Mouse (Mus musculus): Measurements from ENCODE around the gene Mtus2. TPM values are rescaled to one million over a fixed set of nuclear protein-coding genes. Genes with fewer than 3 reads are reported as not detected.

Gene Mtus2
- polyA plus RNA-seq, 1 experiment, result 1.7 TPM

GRCm38 (mm10) chr5:148061869-148062268 lies 104.7 kb downstream of the Mtus2 start:
- H3K27ac ChIP-seq (ENCODE audit: insufficient read depth, low read depth, low read length), result no peak overlapping the region
- no peak overlapping the region for H3K4me3 ChIP-seq (ENCODE audit: insufficient read depth, low read length)
- H3K4me1 ChIP-seq (ENCODE audit: control insufficient read depth, insufficient read depth, low read length), result no peaks in the 10 kb centered on the region
- TF ChIP-seq POLR2A (IDR thresholded peaks at IDR 0.05; ENCODE audit: borderline replicate concordance, low read depth, low read length) (no peak), CTCF (IDR thresholded peaks at IDR 0.05; ENCODE audit: low read depth, low read length) (no peak)

- TF ChIP-seq POLR2A (IDR thresholded peaks at IDR 0.05; ENCODE audit: borderline replicate concordance, low read depth, low read length) (no peak), CTCF (IDR thresholded peaks at IDR 0.05; ENCODE audit: low read depth, low read length) (no peak)
- Histone ChIP-seq H3K27ac (ENCODE audit: insufficient read depth, low read depth, low read length) (no peak overlapping the region), H3K4me1 (ENCODE audit: control insufficient read depth, insufficient read depth, low read length) (no peaks in the 10 kb centered on the region), H3K4me3 (ENCODE audit: insufficient read depth, low read length) (no peak overlapping the region)
These were observed 106.6 kb downstream of the Mtus2 start for GRCm38 (mm10) chr5:148063745-148064144.

GRCm38 (mm10) chr5:148065251-148065650 lies 108.1 kb downstream of the Mtus2 start:
- H3K4me1 ChIP-seq (ENCODE audit: control insufficient read depth, insufficient read depth, low read length), result no peaks in the 10 kb centered on the region
- no peak for TF ChIP-seq CTCF (IDR thresholded peaks at IDR 0.05; ENCODE audit: low read depth, low read length)
- no peak for TF ChIP-seq POLR2A (IDR thresholded peaks at IDR 0.05; ENCODE audit: borderline replicate concordance, low read depth, low read length)
- no peak overlapping the region for H3K27ac ChIP-seq (ENCODE audit: insufficient read depth, low read depth, low read length)
- H3K4me3 ChIP-seq (ENCODE audit: insufficient read depth, low read length), result no peak overlapping the region

GRCm38 (mm10) chr5:148069909-148070308 lies 112.8 kb downstream of the Mtus2 start:
- Histone ChIP-seq H3K27ac (ENCODE audit: insufficient read depth, low read depth, low read length) (no peak overlapping the region), H3K4me1 (ENCODE audit: control insufficient read depth, insufficient read depth, low read length) (no peaks in the 10 kb centered on the region), H3K4me3 (ENCODE audit: insufficient read depth, low read length) (no peak overlapping the region)
- TF ChIP-seq POLR2A (IDR thresholded peaks at IDR 0.05; ENCODE audit: borderline replicate concordance, low read depth, low read length), result no peak
- TF ChIP-seq CTCF (IDR thresholded peaks at IDR 0.05; ENCODE audit: low read depth, low read length), result no peak

- H3K27ac ChIP-seq (ENCODE audit: insufficient read depth, low read depth, low read length), result no peak overlapping the region
- TF ChIP-seq POLR2A (IDR thresholded peaks at IDR 0.05; ENCODE audit: borderline replicate concordance, low read depth, low read length) (no peak), CTCF (IDR thresholded peaks at IDR 0.05; ENCODE audit: low read depth, low read length) (no peak)
- H3K4me1 ChIP-seq (ENCODE audit: control insufficient read depth, insufficient read depth, low read length), result no peaks in the 10 kb centered on the region
- no peak overlapping the region for H3K4me3 ChIP-seq (ENCODE audit: insufficient read depth, low read length)
These were observed 114.7 kb downstream of the Mtus2 start for GRCm38 (mm10) chr5:148071800-148072199.

- TF ChIP-seq POLR2A (IDR thresholded peaks at IDR 0.05; ENCODE audit: borderline replicate concordance, low read depth, low read length) (no peak), CTCF (IDR thresholded peaks at IDR 0.05; ENCODE audit: low read depth, low read length) (no peak)
- Histone ChIP-seq H3K4me3 (ENCODE audit: insufficient read depth, low read length) (no peak overlapping the region), H3K27ac (ENCODE audit: insufficient read depth, low read depth, low read length) (no peak overlapping the region), H3K4me1 (ENCODE audit: control insufficient read depth, insufficient read depth, low read length) (no peaks in the 10 kb centered on the region)
These were observed 116.3 kb downstream of the Mtus2 start for GRCm38 (mm10) chr5:148073461-148073860.

- H3K4me1 ChIP-seq (ENCODE audit: control insufficient read depth, insufficient read depth, low read length), result no peaks in the 10 kb centered on the region
- TF ChIP-seq CTCF (IDR thresholded peaks at IDR 0.05; ENCODE audit: low read depth, low read length), result no peak
- TF ChIP-seq POLR2A (IDR thresholded peaks at IDR 0.05; ENCODE audit: borderline replicate concordance, low read depth, low read length), result no peak
- no peak overlapping the region for H3K4me3 ChIP-seq (ENCODE audit: insufficient read depth, low read length)
These were observed 122.6 kb downstream of the Mtus2 start for GRCm38 (mm10) chr5:148079732-148080131.

GRCm38 (mm10) chr5:148083541-148083940 lies 126.4 kb downstream of the Mtus2 start:
- no peak overlapping the region for H3K27ac ChIP-seq (ENCODE audit: insufficient read depth, low read depth, low read length)
- no peaks in the 10 kb centered on the region for H3K4me1 ChIP-seq (ENCODE audit: control insufficient read depth, insufficient read depth, low read length)
- no peak for TF ChIP-seq POLR2A (IDR thresholded peaks at IDR 0.05; ENCODE audit: borderline replicate concordance, low read depth, low read length)
- no peak for TF ChIP-seq CTCF (IDR thresholded peaks at IDR 0.05; ENCODE audit: low read depth, low read length)
- H3K4me3 ChIP-seq (ENCODE audit: insufficient read depth, low read length), result no peak overlapping the region

More at GRCm38 (mm10) chr5:148079732-148080131, 122.6 kb downstream of the Mtus2 start:
- H3K27ac ChIP-seq (ENCODE audit: insufficient read depth, low read depth, low read length), result no peak overlapping the region

GRCm38 (mm10) chr5:148084766-148085165 lies 127.6 kb downstream of the Mtus2 start:
- TF ChIP-seq CTCF (IDR thresholded peaks at IDR 0.05; ENCODE audit: low read depth, low read length), result no peak
- no peak for TF ChIP-seq POLR2A (IDR thresholded peaks at IDR 0.05; ENCODE audit: borderline replicate concordance, low read depth, low read length)
- H3K4me1 ChIP-seq (ENCODE audit: control insufficient read depth, insufficient read depth, low read length), result no peaks in the 10 kb centered on the region
- no peak overlapping the region for H3K27ac ChIP-seq (ENCODE audit: insufficient read depth, low read depth, low read length)
- H3K4me3 ChIP-seq (ENCODE audit: insufficient read depth, low read length), result no peak overlapping the region

GRCm38 (mm10) chr5:148087796-148088195 lies 130.7 kb downstream of the Mtus2 start:
- TF ChIP-seq POLR2A (IDR thresholded peaks at IDR 0.05; ENCODE audit: borderline replicate concordance, low read depth, low read length) (no peak), CTCF (IDR thresholded peaks at IDR 0.05; ENCODE audit: low read depth, low read length) (no peak)
- Histone ChIP-seq H3K4me3 (ENCODE audit: insufficient read depth, low read length) (no peak overlapping the region), H3K27ac (ENCODE audit: insufficient read depth, low read depth, low read length) (no peak overlapping the region), H3K4me1 (ENCODE audit: control insufficient read depth, insufficient read depth, low read length) (no peaks in the 10 kb centered on the region)

All from bone marrow macrophage, adult 2 months (primary cell).